Mouse (Mus musculus) megakaryocyte, embryonic 14.5 days (primary cell): Measurements from ENCODE around the gene Gm42791.

Experiments used
- FLI1 ChIP-seq: IDR thresholded peaks from 2 replicates; pipeline ENCODE4 v1.6.1; 2012; ENCODE audit warnings: low read length, inconsistent platforms, mixed read lengths
- GATA1 ChIP-seq: IDR thresholded peaks from 3 replicates; pipeline ENCODE4 v1.6.1; 2012; ENCODE audit warnings: mixed read lengths, low read length, inconsistent platforms, borderline replicate concordance

- TF ChIP-seq GATA1 (no peak), FLI1 (no peak)
Observed at GRCm38 (mm10) chr5:148847032-148847431, 147.9 kb downstream of the Gm42791 start.
